Mouse (Mus musculus): ENCODE results near the gene Cdc5l.
"Not testable (repeated sequence)": the region's sequence is repeated elsewhere in the genome, so short reads cannot be mapped to it uniquely, and the experiment has no call there.

Gene Cdc5l

DNA sequence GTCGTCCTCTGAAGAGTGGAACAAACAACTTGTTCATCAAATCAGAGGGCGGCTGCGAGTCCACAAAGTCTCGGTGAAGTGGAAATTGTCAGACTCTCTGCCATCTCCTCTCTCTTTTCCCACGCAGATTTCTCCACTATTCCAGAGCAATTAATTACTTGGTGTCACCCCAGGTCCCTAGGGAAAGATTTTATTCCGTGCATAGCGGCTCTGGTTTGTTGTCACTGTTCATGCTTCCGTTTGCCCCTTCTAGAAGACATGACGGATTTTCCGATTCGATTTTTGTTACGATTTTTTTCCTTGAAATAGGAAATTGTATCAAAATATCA, 689 bp upstream of the Cdc5l start:
- DNase-seq (ENCODE audit: low spot score): no peak

DNA sequence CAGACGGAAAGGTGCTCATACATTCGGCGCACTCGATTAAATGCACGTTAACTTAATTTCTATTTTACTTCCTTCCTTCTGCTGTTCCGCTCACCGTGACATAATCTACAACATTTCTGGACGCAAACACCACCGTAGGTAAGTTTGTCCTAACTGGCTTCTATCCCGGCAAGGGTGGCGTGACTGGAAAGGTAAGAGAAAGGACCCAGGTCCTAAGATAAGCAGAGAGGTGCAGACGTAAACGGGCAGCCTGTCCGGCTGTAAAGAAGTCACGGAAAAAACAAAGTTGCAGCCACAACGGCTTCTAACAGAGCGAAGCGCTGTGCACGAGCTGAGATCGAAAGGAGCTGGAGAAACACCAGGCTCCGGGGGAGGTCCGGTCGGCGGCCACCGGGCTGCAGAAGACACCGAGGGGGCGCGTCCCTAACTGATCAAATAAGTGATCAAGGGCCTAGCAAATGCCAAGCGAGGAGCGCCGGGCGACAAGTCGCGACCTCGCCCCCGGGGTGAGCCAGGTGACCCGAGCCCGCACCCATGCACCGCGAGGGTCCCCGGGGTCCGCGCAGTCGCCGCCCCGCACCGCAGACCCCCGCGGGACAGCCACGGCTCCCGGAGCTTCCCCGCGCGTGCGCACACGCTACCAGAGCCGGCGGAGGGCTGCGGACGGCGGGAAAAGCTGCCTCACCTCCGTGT, 685 bp downstream of the Cdc5l start:
- peak; percentile 60 for DNase-seq (ENCODE audit: low spot score)

- no peak for DNase-seq (ENCODE audit: low spot score)
These were observed 1.5 kb downstream of the Cdc5l start for GRCm38 (mm10) chr17:45432007-45432406.

GRCm38 (mm10) chr17:45417387-45417786, 16.1 kb downstream of the Cdc5l start:
- no peak for DNase-seq (ENCODE audit: low spot score)

DNA sequence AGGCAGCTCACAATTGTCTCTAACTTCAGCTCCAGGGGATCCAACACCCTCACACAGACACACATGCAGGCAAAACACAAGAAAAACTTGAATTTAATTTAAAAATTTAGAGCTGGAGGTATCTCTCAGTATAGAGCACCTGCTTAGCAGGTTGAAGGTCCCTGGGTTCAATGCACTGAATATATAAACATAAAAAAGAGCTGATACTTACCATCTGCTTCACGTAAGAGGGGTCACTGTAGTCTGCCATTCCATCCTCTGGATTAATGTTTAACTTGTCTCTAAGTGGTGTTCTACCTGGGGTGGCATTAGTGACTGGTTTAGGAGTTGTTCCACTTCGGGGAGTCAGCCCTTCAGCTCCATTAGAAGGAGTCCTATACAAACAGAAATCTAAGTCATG, 21.9 kb downstream of the Cdc5l start:
- DNase-seq (ENCODE audit: low spot score): not testable (repeated sequence)

- DNase-seq (ENCODE audit: low spot score): no peak
These were observed 24.8 kb downstream of the Cdc5l start for GRCm38 (mm10) chr17:45408719-45409118.

DNA sequence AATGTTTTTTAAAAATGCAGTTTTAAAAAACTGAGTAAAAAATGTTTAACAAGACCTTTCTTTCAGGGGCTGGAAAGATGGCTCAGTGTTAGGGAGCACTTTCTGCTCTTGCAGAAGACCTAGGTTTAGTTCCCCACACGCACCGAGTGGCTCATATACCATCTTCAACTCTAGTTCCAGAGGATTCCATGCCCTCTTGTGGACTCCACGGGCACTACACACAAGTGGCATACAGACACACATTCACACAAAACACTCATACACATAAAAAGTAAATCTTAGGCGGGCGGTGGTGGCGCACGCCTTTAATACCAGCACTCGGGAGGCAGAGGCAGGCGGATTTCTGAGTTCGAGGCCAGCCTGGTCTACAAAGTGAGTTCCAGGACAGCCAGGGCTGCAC, 27.3 kb downstream of the Cdc5l start:
- DNase-seq (ENCODE audit: low spot score): no peak

DNA sequence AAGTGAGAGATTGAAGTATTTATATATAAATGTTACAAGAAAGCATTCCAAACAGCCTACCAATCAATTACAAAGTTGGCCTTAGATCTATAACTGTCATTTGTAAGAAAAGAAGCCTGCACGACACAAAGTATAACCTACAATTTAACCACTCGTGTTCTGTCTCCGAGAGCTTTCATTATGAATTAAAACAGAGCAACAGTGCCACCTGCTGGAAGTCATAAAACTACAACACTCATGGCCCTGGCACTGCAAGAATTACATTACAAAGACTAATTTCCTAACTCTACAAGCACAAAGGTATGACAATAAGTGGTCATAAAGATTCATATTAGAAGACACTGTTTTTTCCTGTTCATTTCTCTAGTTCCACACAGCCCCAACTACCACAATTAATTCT, 30.3 kb downstream of the Cdc5l start:
- peak; percentile 69 for DNase-seq (ENCODE audit: low spot score)

GRCm38 (mm10) chr17:45402601-45403000, 30.9 kb downstream of the Cdc5l start:
- DNase-seq (ENCODE audit: low spot score): no peak

DNA sequence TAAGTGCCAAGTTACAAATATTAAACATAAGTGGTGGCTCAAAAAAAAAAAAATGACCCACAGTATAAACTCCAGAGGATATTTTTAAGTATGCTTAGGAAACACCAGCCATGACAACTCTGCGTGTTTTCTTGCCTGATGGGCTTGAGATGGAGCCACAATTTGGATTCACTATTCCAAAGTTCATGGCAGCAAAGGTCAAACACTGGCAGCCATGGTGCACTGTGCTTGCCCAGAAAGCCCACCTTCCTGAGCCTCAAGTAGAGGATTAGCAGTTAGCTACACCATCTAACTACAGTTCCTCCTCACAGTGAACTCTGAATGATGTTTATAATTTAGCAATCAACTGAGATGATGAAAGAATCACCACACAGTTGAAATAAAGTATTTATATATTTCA, 31.4 kb downstream of the Cdc5l start:
- DNase-seq (ENCODE audit: low spot score): no peak

DNA sequence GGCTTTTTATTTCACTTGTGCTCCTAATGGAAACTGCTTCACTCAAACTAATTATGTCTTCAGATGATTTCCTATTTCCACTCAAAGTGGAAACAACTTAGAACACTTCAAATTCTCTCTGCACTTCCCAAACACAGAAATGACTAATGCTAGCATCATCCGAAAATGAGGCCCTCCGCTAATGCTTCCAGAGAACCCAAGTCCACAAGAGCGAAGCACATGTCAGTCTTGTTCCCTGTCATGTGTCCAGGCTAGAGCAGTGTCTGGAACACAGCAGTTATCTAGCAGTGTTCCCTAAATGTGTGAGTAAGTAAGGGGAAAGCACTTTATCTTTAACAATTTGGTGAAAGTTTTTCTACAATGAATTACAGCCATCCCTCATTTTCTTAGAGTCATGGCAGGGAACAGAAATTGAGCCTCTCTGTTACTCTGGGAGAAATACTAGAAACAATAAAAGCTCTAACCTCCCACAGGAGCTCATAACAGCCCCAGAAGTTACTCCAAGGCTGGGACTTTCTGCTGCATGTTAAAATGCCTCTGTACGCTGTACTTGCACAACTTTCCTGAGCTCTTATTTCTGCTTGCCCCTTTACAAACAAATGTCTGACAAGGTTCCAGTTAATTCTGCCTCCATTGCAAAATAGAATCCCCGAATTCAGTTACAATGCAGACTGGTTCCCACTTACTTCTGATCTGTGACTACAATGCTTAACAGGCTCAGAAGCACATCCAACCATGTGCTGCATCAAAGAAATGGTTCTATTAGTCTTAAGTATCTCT, 32.2 kb downstream of the Cdc5l start:
- no peak for DNase-seq (ENCODE audit: low spot score)

DNA sequence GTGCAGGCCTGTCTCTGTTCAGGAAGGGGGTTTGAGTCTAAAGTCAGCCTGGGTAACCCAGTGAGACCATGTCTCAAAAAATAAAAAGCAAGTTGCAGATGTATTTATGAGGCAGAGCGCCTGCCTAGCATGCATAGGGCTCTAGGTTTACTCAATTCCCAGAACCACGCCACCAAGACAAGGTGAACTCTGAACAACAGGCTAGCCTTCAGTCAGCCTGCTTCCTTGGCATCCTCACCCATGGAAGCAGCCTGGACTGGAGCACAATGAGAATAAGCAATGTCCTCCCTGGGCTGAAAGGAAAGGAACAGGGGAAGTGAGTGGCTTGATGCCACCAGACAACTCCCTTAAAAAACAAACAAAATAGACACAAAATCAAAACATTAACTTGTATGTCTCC, 35.5 kb downstream of the Cdc5l start:
- no peak for DNase-seq (ENCODE audit: low spot score)

GRCm38 (mm10) chr17:45397541-45397940, 36.0 kb downstream of the Cdc5l start:
- no peak for DNase-seq (ENCODE audit: low spot score)

GRCm38 (mm10) chr17:45394612-45395011, 38.9 kb downstream of the Cdc5l start:
- DNase-seq (ENCODE audit: low spot score): no peak

GRCm38 (mm10) chr17:45393765-45394164, 39.8 kb downstream of the Cdc5l start:
- no peak for DNase-seq (ENCODE audit: low spot score)

DNA sequence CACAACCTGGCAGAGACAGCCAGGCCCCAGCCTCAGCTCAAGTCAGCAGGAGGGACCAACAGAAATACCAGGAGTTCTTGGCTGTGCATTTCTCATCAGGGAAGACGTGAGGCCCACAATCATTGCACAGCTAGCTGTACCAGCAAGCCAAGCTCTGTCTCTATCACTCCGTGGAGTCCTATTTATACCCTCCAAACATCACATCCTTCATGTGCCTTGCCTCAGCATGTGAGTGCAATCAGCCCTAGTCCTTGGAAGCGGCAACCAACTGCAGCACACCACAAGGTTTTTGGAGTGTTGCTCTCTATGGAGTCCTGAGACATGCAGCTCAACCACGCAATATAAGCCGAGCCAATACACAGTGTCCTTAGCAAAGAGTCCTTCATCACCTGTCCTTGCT, 43.6 kb downstream of the Cdc5l start:
- no peak for DNase-seq (ENCODE audit: low spot score)

DNA sequence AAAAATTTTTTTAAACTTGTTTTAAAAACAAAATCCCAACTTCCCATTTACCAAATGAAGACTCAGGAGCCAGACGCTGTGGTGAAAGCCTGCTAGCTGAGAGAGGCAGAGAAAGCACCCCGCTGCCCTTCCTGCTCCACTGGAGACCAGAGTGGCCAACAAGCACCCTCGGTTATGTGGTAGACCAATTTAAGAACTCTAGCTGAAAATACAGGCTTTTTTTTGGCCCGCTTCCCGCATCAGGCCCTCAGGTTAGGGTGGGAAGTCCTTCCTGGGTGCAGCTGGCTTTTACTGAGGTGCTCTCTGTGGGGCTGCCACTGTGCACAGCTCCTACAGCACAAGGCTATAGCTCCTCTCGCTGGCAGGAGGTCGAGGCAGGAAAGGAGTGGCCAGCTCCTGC, 46.6 kb downstream of the Cdc5l start:
- DNase-seq (ENCODE audit: low spot score): no peak

DNA sequence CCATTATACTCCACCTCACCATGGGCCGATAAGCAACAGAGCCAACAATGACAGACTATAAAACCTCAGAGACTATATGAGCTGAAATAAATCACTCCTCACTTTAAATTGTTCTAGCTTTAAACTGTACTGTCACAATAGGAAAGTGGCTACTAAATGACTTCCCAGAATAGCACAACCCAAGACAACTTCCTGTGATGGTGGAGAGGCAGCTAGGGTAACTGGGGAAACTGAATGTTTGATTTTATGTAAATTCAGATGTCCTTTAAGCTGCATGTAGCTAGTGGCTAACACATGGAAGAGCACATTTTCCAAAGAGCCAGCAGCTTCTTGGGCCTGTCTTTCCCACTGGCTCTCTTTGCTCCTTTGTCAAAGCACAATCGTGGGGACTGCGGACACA, 50.2 kb downstream of the Cdc5l start:
- no peak for DNase-seq (ENCODE audit: low spot score)

DNA sequence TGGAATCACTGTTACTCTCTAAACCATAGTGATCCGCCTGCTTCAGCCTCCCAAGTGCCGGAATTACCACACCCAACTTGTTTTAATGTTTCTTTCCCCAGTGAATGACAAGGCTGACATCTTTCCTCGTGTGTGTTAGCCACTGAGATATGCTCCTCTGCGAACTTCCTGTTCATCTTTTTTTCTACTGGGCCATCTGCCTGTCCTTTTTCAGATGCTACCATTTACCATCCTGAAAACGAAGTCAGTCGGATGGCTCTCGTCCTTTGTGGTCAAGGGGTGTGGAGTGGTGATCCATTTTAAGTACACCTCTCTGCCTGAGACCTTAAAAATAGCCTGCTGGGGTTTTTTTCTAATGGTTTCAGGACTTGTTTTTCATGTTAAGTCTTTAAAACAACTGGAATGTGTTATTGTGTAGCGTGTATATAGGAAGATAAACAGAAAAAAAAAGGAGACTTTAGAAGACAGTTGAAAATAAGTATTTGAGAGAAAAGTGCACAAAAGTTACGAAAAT, 54.2 kb downstream of the Cdc5l start:
- no peak for DNase-seq (ENCODE audit: low spot score)

GRCm38 (mm10) chr17:45377323-45377722, 56.2 kb downstream of the Cdc5l start:
- no peak for DNase-seq (ENCODE audit: low spot score)

- peak; percentile 89 for DNase-seq (ENCODE audit: low spot score)
These were observed 59.4 kb downstream of the Cdc5l start for GRCm38 (mm10) chr17:45373987-45374608.

DNA sequence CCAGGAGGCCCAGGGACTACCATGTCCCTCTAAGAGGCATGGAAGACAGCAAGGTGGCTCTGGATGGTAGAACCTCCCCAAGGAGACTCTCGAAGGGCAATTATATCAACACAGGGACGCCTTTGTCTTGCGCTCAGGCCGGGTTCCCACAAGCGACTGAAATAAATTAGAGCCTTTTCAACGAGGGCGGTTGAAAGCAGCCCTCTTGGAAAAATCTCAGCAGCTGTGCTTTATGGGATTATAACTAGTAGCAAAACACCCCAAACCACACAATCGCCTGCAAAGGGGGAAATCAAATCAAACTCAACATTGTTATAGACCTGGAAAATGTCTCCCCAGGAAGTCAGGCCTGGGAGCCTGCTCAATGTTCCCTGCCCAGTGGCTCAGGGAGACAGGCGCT, 62.5 kb downstream of the Cdc5l start:
- DNase-seq (ENCODE audit: low spot score): no peak

DNA sequence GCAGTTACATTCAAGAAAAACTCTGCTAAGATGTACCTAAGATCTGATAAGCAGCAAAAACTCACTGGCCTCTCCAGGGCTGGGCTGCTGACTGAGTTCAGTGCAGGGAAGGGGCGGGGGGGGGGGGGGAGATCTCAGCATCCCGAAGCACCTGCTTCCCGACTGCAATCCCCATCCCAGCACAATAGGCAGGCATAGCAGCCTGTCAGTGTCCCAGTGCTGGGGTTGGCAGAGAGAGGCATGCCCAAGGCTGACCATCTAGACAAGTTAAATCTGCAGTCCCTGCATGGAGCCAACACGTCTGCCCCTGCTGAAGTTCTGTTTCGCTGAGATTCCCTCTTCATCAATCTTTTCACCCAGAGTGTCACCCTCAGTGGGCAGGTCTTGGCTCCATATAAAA, 63.0 kb downstream of the Cdc5l start:
- DNase-seq (ENCODE audit: low spot score): no peak

Measured in embryo, embryonic 10 days (tissue).